Mouse (Mus musculus): ENCODE measurements around the gene Oog2. TPM values are rescaled to one million over a fixed set of nuclear protein-coding genes. Genes with fewer than 3 reads are reported as not detected.
"Not testable (repeated sequence)": the region's sequence is repeated elsewhere in the genome, so short reads cannot be mapped to it uniquely, and the experiment has no call there.

Oog2 gene
- not detected for total RNA-seq (2021)
- long read RNA-seq, experiment 1, result 0 reads
- long read RNA-seq, experiment 2, result 0 reads

DNA sequence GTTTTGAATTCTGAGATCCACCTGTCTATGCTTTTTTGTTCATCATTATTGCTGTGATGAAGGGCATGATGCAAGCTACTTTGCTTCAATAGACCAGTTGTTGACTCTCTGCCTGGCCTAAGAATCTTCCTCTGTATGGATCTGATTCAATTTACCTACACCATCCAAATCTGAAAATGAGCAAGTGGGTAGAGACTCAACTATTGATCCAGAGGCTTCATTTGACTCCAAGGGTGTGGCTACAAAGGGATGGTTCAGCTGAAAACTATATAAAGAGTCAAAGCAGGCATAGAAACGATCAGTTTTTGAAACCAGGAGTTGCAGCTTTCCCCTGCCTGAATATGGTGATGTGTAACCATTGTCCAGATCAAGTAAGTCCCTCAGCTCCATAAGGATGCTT lies at the start of gene Oog2:
Gene Oog2 (plus strand): TSS at position 301 of the 400 bp plus-strand sequence.
- DNase-seq (ENCODE audit: low spot score in 2 of 2), result no peak

- DNase-seq (ENCODE audit: low spot score in 2 of 2), result no peak
These were observed 28.0 kb upstream of the Oog2 start, which contains the start of gene Oog3 for GRCm38 (mm10) chr4:144162563-144162962. Gene Oog3, minus strand, starts transcription at chr4:144162663.

DNA sequence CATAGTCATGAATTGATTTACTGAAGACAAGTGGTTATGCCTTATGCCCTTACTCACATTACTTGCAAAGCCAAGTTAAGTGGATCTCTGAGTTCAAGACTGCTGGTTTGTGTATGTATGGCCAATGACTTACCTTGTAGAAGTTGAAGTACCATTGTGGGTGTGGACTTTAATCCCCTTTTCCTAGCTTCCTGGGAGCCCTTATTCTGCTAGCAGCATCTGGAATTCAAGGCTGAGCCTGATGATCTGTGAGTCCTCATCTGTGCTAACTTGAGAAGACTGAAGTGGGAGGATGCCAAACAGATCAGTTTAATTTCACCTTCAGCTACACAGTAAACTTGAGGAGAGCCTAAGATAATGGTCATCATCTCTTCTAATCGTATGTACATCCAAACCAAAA lies 22.7 kb downstream of the Oog2 start, which contains the start of gene C87977:
Gene C87977 (minus strand): TSS at position 101 of the 400 bp plus-strand sequence.
- DNase-seq (ENCODE audit: low spot score in 2 of 2), result not testable (repeated sequence)

Other genes with a start within 250 kb of the Oog2 start
- not detected for gene Pramef25, start 239.7 kb upstream of the Oog2 start, total RNA-seq (2021)
- not detected for gene Gm13101, start 223.8 kb upstream of the Oog2 start, total RNA-seq (2021)
- gene Pramef17, start 196.3 kb upstream of the Oog2 start, total RNA-seq (2021), result not detected
- not detected for gene Pramel4, start 131.6 kb upstream of the Oog2 start, total RNA-seq (2021)
- gene Gm13102, start 84.2 kb upstream of the Oog2 start, total RNA-seq (2021), result not detected
- gene Oog3, start 28.1 kb upstream of the Oog2 start, total RNA-seq (2021), result not detected
- gene C87977, start 22.6 kb downstream of the Oog2 start, total RNA-seq (2021), result not detected
- not detected for gene Pramel5, start 89.8 kb downstream of the Oog2 start, total RNA-seq (2021)
- gene Gm13128, start 139.5 kb downstream of the Oog2 start, total RNA-seq (2021), result not detected
- gene Gm13119, start 167.2 kb downstream of the Oog2 start, total RNA-seq (2021), result not detected
- not detected for gene Pramef20, start 187.2 kb downstream of the Oog2 start, total RNA-seq (2021)
- gene Pramef12, start 217.7 kb downstream of the Oog2 start, total RNA-seq (2021), result not detected
- gene 1700012P22Rik, start 248.1 kb downstream of the Oog2 start, total RNA-seq (2021), result under 1 TPM in 1 of 2 experiments, not detected in 1; 0.58 TPM